Mouse (Mus musculus): ENCODE data around the gene Nfs1. TPM values are rescaled to one million over a fixed set of nuclear protein-coding genes. Genes with fewer than 3 reads are reported as not detected.
A peak's percentile ranks its signal among the peaks of the same experiment; 100 is the strongest.

Gene Nfs1
- polyA plus RNA-seq, 1 experiment from 2014 or later, result 31.5 TPM

GRCm38 (mm10) chr2:156179046-156179795 lies 35.2 kb upstream of the Nfs1 start:
- H3K9ac ChIP-seq, result peak overlapping the region; percentile 100
- peaks cover 30% of the 10 kb centered on the region for H3K36me3 ChIP-seq (replicated peaks)
- H3K4me3 ChIP-seq (replicated peaks), result peak overlapping the region; percentile 100
- no peaks in the 10 kb centered on the region for H3K9me3 ChIP-seq
- H3K27ac ChIP-seq, result peak overlapping the region; percentile 97
- peak overlapping the region; percentile 69 for H3K4me2 ChIP-seq
- peaks cover 27% of the 10 kb centered on the region for H3K4me1 ChIP-seq
- 0 out of 2 replicates have a peak, but pooled peaks cover 3% of the 10 kb centered on the region for H3K27me3 ChIP-seq
- peak; percentile 54 for ATAC-seq (ENCODE audit: low FRiP score)
- 2% methylated on average over 47 of the region's 47 CpGs for WGBS

GRCm38 (mm10) chr2:156177651-156178050 lies 33.7 kb upstream of the Nfs1 start:
- H3K36me3 ChIP-seq (replicated peaks), result peaks cover 43% of the 10 kb centered on the region
- peak overlapping the region; percentile 69 for H3K4me2 ChIP-seq
- WGBS, result 86% methylated on average over 7 of the region's 7 CpGs
- peak overlapping the region; percentile 100; the same call in 1 of the 2 replicates for H3K4me3 ChIP-seq (replicated peaks)
- H3K9ac ChIP-seq, result no peak overlapping the region
- 0 out of 2 replicates have a peak, but pooled peaks cover 3% of the 10 kb centered on the region for H3K27me3 ChIP-seq
- H3K9me3 ChIP-seq, result no peaks in the 10 kb centered on the region
- ATAC-seq (ENCODE audit: low FRiP score), result no peak
- no peak overlapping the region for H3K27ac ChIP-seq
- H3K4me1 ChIP-seq, result peaks cover 27% of the 10 kb centered on the region

- H3K4me1 ChIP-seq, result peaks cover 27% of the 10 kb centered on the region
- H3K9ac ChIP-seq, result no peak overlapping the region
- WGBS, result 86% methylated on average over 6 of the region's 6 CpGs
- no peak overlapping the region for H3K4me2 ChIP-seq
- 0 out of 2 replicates have a peak, but pooled peaks cover 3% of the 10 kb centered on the region for H3K27me3 ChIP-seq
- H3K9me3 ChIP-seq, result no peaks in the 10 kb centered on the region
- no peak overlapping the region for H3K27ac ChIP-seq
- ATAC-seq (ENCODE audit: low FRiP score), result no peak
- peaks cover 49% of the 10 kb centered on the region for H3K36me3 ChIP-seq (replicated peaks)
- H3K4me3 ChIP-seq (replicated peaks), result no peak overlapping the region
These were observed 33.1 kb upstream of the Nfs1 start for GRCm38 (mm10) chr2:156177079-156177478.

- H3K9ac ChIP-seq, result no peak overlapping the region
- H3K4me1 ChIP-seq, result no peaks in the 10 kb centered on the region
- 96% methylated on average over 5 of the region's 5 CpGs for WGBS
- H3K9me3 ChIP-seq, result no peaks in the 10 kb centered on the region
- H3K4me2 ChIP-seq, result no peak overlapping the region
- no peaks in the 10 kb centered on the region for H3K27me3 ChIP-seq
- H3K27ac ChIP-seq, result no peak overlapping the region
- ATAC-seq (ENCODE audit: low FRiP score), result no peak
- no peak overlapping the region for H3K4me3 ChIP-seq (replicated peaks)
- H3K36me3 ChIP-seq (replicated peaks), result peaks cover 84% of the 10 kb centered on the region
These were observed 22.6 kb upstream of the Nfs1 start for GRCm38 (mm10) chr2:156166557-156166956.

GRCm38 (mm10) chr2:156165478-156165877 lies 21.5 kb upstream of the Nfs1 start:
- WGBS, result 98% methylated on average over 1 of the region's 1 CpGs
- Histone ChIP-seq H3K36me3 (replicated peaks) (peaks cover 80% of the 10 kb centered on the region), H3K4me2 (no peak overlapping the region), H3K27ac (no peak overlapping the region), H3K9me3 (no peaks in the 10 kb centered on the region), H3K9ac (no peak overlapping the region), H3K4me3 (replicated peaks) (no peak overlapping the region), H3K4me1 (no peaks in the 10 kb centered on the region), H3K27me3 (no peaks in the 10 kb centered on the region)
- no peak for ATAC-seq (ENCODE audit: low FRiP score)

GRCm38 (mm10) chr2:156151538-156151937 lies 7.6 kb upstream of the Nfs1 start:
- no peak overlapping the region for H3K4me2 ChIP-seq
- no peaks in the 10 kb centered on the region for H3K9me3 ChIP-seq
- no peak for ATAC-seq (ENCODE audit: low FRiP score)
- no peak overlapping the region for H3K9ac ChIP-seq
- no peak overlapping the region for H3K27ac ChIP-seq
- no peaks in the 10 kb centered on the region for H3K4me1 ChIP-seq
- H3K27me3 ChIP-seq, result no peaks in the 10 kb centered on the region
- H3K36me3 ChIP-seq (replicated peaks), result peaks cover 64% of the 10 kb centered on the region
- H3K4me3 ChIP-seq (replicated peaks), result no peak overlapping the region

- Histone ChIP-seq H3K4me3 (replicated peaks) (no peak overlapping the region), H3K27me3 (no peaks in the 10 kb centered on the region), H3K9me3 (no peaks in the 10 kb centered on the region), H3K4me2 (no peak overlapping the region), H3K4me1 (peaks cover 19% of the 10 kb centered on the region), H3K9ac (no peak overlapping the region), H3K27ac (no peak overlapping the region), H3K36me3 (replicated peaks) (peaks cover 47% of the 10 kb centered on the region)
- no peak for ATAC-seq (ENCODE audit: low FRiP score)
- WGBS, result 91% methylated on average over 3 of the region's 3 CpGs
These were observed 3.4 kb upstream of the Nfs1 start for GRCm38 (mm10) chr2:156147316-156147915.

GRCm38 (mm10) chr2:156146272-156146989 lies 2.4 kb upstream of the Nfs1 start:
- H3K36me3 ChIP-seq (replicated peaks), result peaks cover 47% of the 10 kb centered on the region
- H3K4me1 ChIP-seq, result peaks cover 19% of the 10 kb centered on the region
- H3K9me3 ChIP-seq, result no peaks in the 10 kb centered on the region
- no peak overlapping the region for H3K27ac ChIP-seq
- ATAC-seq (ENCODE audit: low FRiP score), result no peak
- no peak overlapping the region for H3K4me3 ChIP-seq (replicated peaks)
- no peaks in the 10 kb centered on the region for H3K27me3 ChIP-seq
- no peak overlapping the region for H3K9ac ChIP-seq
- H3K4me2 ChIP-seq, result no peak overlapping the region
- WGBS, result 75% methylated on average over 5 of the region's 5 CpGs

GRCm38 (mm10) chr2:156145486-156146130 lies 1.6 kb upstream of the Nfs1 start:
- H3K4me2 ChIP-seq, result peak overlapping the region; percentile 72
- H3K27me3 ChIP-seq, result no peaks in the 10 kb centered on the region
- H3K36me3 ChIP-seq (replicated peaks), result peaks cover 41% of the 10 kb centered on the region
- H3K27ac ChIP-seq, result no peak overlapping the region
- no peak overlapping the region for H3K4me3 ChIP-seq (replicated peaks)
- ATAC-seq (ENCODE audit: low FRiP score), result no peak
- H3K9ac ChIP-seq, result no peak overlapping the region
- H3K4me1 ChIP-seq, result peaks cover 19% of the 10 kb centered on the region
- no peaks in the 10 kb centered on the region for H3K9me3 ChIP-seq
- 60% methylated on average over 11 of the region's 11 CpGs for WGBS

- Histone ChIP-seq H3K36me3 (replicated peaks) (peaks cover 24% of the 10 kb centered on the region), H3K27me3 (no peaks in the 10 kb centered on the region), H3K9ac (peak overlapping the region; percentile 87), H3K4me1 (peaks cover 19% of the 10 kb centered on the region), H3K9me3 (no peaks in the 10 kb centered on the region), H3K4me2 (peak overlapping the region; percentile 72), H3K4me3 (replicated peaks) (peak overlapping the region; percentile 75), H3K27ac (peak overlapping the region; percentile 95)
- no peak; the same call in 1 of the 2 replicates for ATAC-seq (ENCODE audit: low FRiP score)
- 3% methylated on average over 16 of the region's 16 CpGs for WGBS
These were observed 619 bp downstream of the Nfs1 start for GRCm38 (mm10) chr2:156143367-156143766.

- Histone ChIP-seq H3K4me3 (replicated peaks) (peak overlapping the region; percentile 75), H3K27me3 (no peaks in the 10 kb centered on the region), H3K4me1 (peaks cover 19% of the 10 kb centered on the region), H3K9ac (peak overlapping the region; percentile 87), H3K9me3 (no peaks in the 10 kb centered on the region), H3K36me3 (replicated peaks) (peaks cover 18% of the 10 kb centered on the region), H3K27ac (no peak overlapping the region), H3K4me2 (peak overlapping the region; percentile 72)
- no peak for ATAC-seq (ENCODE audit: low FRiP score)
- 77% methylated on average over 2 of the region's 2 CpGs for WGBS
These were observed 1.2 kb downstream of the Nfs1 start for GRCm38 (mm10) chr2:156142820-156143219.

GRCm38 (mm10) chr2:156135695-156136094 lies 8.3 kb downstream of the Nfs1 start:
- peaks cover 9% of the 10 kb centered on the region for H3K36me3 ChIP-seq (replicated peaks)
- H3K4me2 ChIP-seq, result no peak overlapping the region
- no peak overlapping the region for H3K27ac ChIP-seq
- WGBS, result 89% methylated on average over 6 of the region's 6 CpGs
- no peaks in the 10 kb centered on the region for H3K27me3 ChIP-seq
- no peak for ATAC-seq (ENCODE audit: low FRiP score)
- no peaks in the 10 kb centered on the region for H3K9me3 ChIP-seq
- H3K9ac ChIP-seq, result no peak overlapping the region
- H3K4me1 ChIP-seq, result no peaks in the 10 kb centered on the region
- no peak overlapping the region for H3K4me3 ChIP-seq (replicated peaks)

Data from forebrain, embryonic 12.5 days (tissue).